Mouse (Mus musculus) kidney, postnatal 10 days (tissue): ENCODE results near the gene Lnx2.

Source experiments
- DNase-seq: peaks from one replicate; pipeline ENCODE4 v3.0.0; 2021; ENCODE audit warnings: mixed read lengths

Gene Lnx2

GRCm38 (mm10) chr5:147015191-147015590 lies 61.2 kb downstream of the Lnx2 start:
- DNase-seq = no peak

GRCm38 (mm10) chr5:147013845-147014244 lies 62.5 kb downstream of the Lnx2 start:
- no peak for DNase-seq

- no peak for DNase-seq
These were observed 65.1 kb downstream of the Lnx2 start for GRCm38 (mm10) chr5:147011333-147011732.

GRCm38 (mm10) chr5:147003303-147003702 lies 73.1 kb downstream of the Lnx2 start:
- no peak for DNase-seq

- no peak for DNase-seq
These were observed 75.1 kb downstream of the Lnx2 start for GRCm38 (mm10) chr5:147001312-147001711.

- no peak for DNase-seq
These were observed 77.6 kb downstream of the Lnx2 start for GRCm38 (mm10) chr5:146998802-146999201.

- DNase-seq = no peak
These were observed 79.6 kb downstream of the Lnx2 start for GRCm38 (mm10) chr5:146996812-146997211.

GRCm38 (mm10) chr5:146994973-146995372 lies 81.4 kb downstream of the Lnx2 start:
- DNase-seq = no peak

- no peak for DNase-seq
These were observed 82.9 kb downstream of the Lnx2 start for GRCm38 (mm10) chr5:146993509-146993908.

- DNase-seq = no peak
These were observed 87.3 kb downstream of the Lnx2 start for GRCm38 (mm10) chr5:146989051-146989450.

GRCm38 (mm10) chr5:146987588-146987987 lies 88.8 kb downstream of the Lnx2 start:
- no peak for DNase-seq

- no peak for DNase-seq
These were observed 90.5 kb downstream of the Lnx2 start for GRCm38 (mm10) chr5:146985725-146986433.

- DNase-seq = peak; percentile 79
These were observed 93.2 kb downstream of the Lnx2 start for GRCm38 (mm10) chr5:146983216-146983615.

GRCm38 (mm10) chr5:146981376-146981775 lies 95.0 kb downstream of the Lnx2 start:
- DNase-seq = peak; percentile 27

- peak; percentile 41 for DNase-seq
These were observed 101.6 kb downstream of the Lnx2 start for GRCm38 (mm10) chr5:146974781-146975123.

GRCm38 (mm10) chr5:146973858-146974780 lies 102.3 kb downstream of the Lnx2 start:
- peak; percentile 51 for DNase-seq

- DNase-seq = no peak
These were observed 103.0 kb downstream of the Lnx2 start for GRCm38 (mm10) chr5:146973353-146973752.

- DNase-seq = no peak
These were observed 104.4 kb downstream of the Lnx2 start for GRCm38 (mm10) chr5:146971776-146972561.

- DNase-seq = no peak
These were observed 107.5 kb downstream of the Lnx2 start for GRCm38 (mm10) chr5:146968695-146969393.
